Comparison of ENCODE assay signal across 8 mouse cellular contexts in genomic region chr11:97279040-97279404, GRCm38 (mm10). TPM values are rescaled to one million over a fixed set of nuclear protein-coding genes. Genes with fewer than 3 reads are reported as not detected.
DNase-seq lines count a peak whose midpoint lies in the region; ATAC-seq and TF ChIP-seq lines count a peak whose summit lies in the region.

No protein-coding gene starts in this region.

- H3K4me2 ChIP-seq in lung, embryonic 15.5 days = peak overlapping the region; percentile 79
- peak overlapping the region; percentile 70 for H3K4me2 ChIP-seq in embryonic facial prominence, embryonic 15.5 days (replicated peaks)

- peak overlapping the region; percentile 98 for H3K27ac ChIP-seq in lung, embryonic 15.5 days
- peak overlapping the region; percentile 95 for H3K27ac ChIP-seq in embryonic facial prominence, embryonic 15.5 days (replicated peaks)
- H3K27ac ChIP-seq in limb, embryonic 10.5 days = peak overlapping the region; percentile 98; the same call in 1 of the 2 replicates
- peak overlapping the region; percentile 91 for H3K27ac ChIP-seq in olfactory bulb, adult 2 months (ENCODE audit: insufficient read depth, low read depth, low read length)

- no peak for ATAC-seq in lung, embryonic 15.5 days (ENCODE audit: borderline replicate concordance, extremely low read depth, low FRiP score, low TSS enrichment)
- ATAC-seq in embryonic facial prominence, embryonic 15.5 days (ENCODE audit: insufficient number of reproducible peaks, low FRiP score, low TSS enrichment, low read depth) = no peak

- DNase-seq in lung, postnatal 14 days = no peak
- DNase-seq in limb, embryonic 10.5 days (ENCODE audit: low spot score) = no peak
- no peak for DNase-seq in cerebellum, postnatal 10 days
- no peak for DNase-seq in kidney, postnatal 14 days
- no peak for DNase-seq in urinary bladder, postnatal 36 days (ENCODE audit: low spot score in 2 of 2)

- H3K9ac ChIP-seq in lung, embryonic 15.5 days = peak overlapping the region; percentile 100
- peak overlapping the region; percentile 91 for H3K9ac ChIP-seq in embryonic facial prominence, embryonic 15.5 days

- H3K36me3 ChIP-seq in lung, embryonic 15.5 days = no peaks in the 10 kb centered on the region
- no peaks in the 10 kb centered on the region for H3K36me3 ChIP-seq in embryonic facial prominence, embryonic 15.5 days
- 0 out of 2 replicates have a peak, but pooled peaks cover 6% of the 10 kb centered on the region for H3K36me3 ChIP-seq in limb, embryonic 10.5 days

- 14% methylated on average over 11 of the region's 11 CpGs for WGBS in lung, embryonic 15.5 days
- 10% methylated on average over 11 of the region's 11 CpGs for WGBS in embryonic facial prominence, embryonic 15.5 days
- WGBS in limb, embryonic 10.5 days = 38% methylated on average over 11 of the region's 11 CpGs
- 6% methylated on average over 11 of the region's 11 CpGs for WGBS in olfactory bulb, adult 2 months

- peak overlapping the region; percentile 100 for H3K4me3 ChIP-seq in lung, embryonic 15.5 days
- peak overlapping the region; percentile 72 for H3K4me3 ChIP-seq in embryonic facial prominence, embryonic 15.5 days (replicated peaks)
- H3K4me3 ChIP-seq in limb, embryonic 10.5 days = peak overlapping the region; percentile 100
- H3K4me3 ChIP-seq in olfactory bulb, adult 2 months (ENCODE audit: insufficient read depth, low read depth, low read length) = peak overlapping the region; percentile 95

- TF ChIP-seq CTCF in olfactory bulb, adult 2 months (IDR thresholded peaks at IDR 0.05; ENCODE audit: insufficient read depth, low read depth, low read length) = no peak

- H3K4me1 ChIP-seq in lung, embryonic 15.5 days = peaks cover 21% of the 10 kb centered on the region
- H3K4me1 ChIP-seq in embryonic facial prominence, embryonic 15.5 days = peaks cover 17% of the 10 kb centered on the region
- peaks cover 27% of the 10 kb centered on the region for H3K4me1 ChIP-seq in limb, embryonic 10.5 days
- H3K4me1 ChIP-seq in olfactory bulb, adult 2 months (ENCODE audit: control insufficient read depth, insufficient read depth, low read length) = no peaks in the 10 kb centered on the region

- H3K9me3 ChIP-seq in lung, embryonic 15.5 days = no peaks in the 10 kb centered on the region
- H3K9me3 ChIP-seq in embryonic facial prominence, embryonic 15.5 days (replicated peaks) = no peaks in the 10 kb centered on the region
- H3K9me3 ChIP-seq in limb, embryonic 10.5 days (replicated peaks) = no peaks in the 10 kb centered on the region

- H3K27me3 ChIP-seq in lung, embryonic 15.5 days = no peaks in the 10 kb centered on the region
- no peaks in the 10 kb centered on the region for H3K27me3 ChIP-seq in embryonic facial prominence, embryonic 15.5 days
- H3K27me3 ChIP-seq in limb, embryonic 10.5 days (ENCODE audit: low read depth, poor library complexity, severe bottlenecking) = no peaks in the 10 kb centered on the region

- no peak for TF ChIP-seq POLR2A in olfactory bulb, adult 2 months (IDR thresholded peaks at IDR 0.05; ENCODE audit: insufficient read depth, low read depth, low read length)

RNA-seq across cellular contexts. Expression of gene Npepps, which starts 1.4 kb away (rescaled TPM):
- 73.6 and 76.0 TPM in 2 replicates for polyA plus RNA-seq in lung, embryonic 15.5 days (2015; fragmentation: Nextera tagmentation; extraction: Ambion mirVana)
- polyA plus RNA-seq in embryonic facial prominence, embryonic 15.5 days (2015; fragmentation: Nextera tagmentation; extraction: Ambion mirVana) = 93.3 and 102 TPM in 2 replicates
- 61.6 and 70.5 TPM in 2 replicates for polyA plus RNA-seq in limb, embryonic 10.5 days (2016; fragmentation: Nextera tagmentation; extraction: Ambion mirVana)
- polyA plus RNA-seq in olfactory bulb, adult 2 months (2012; ENCODE audit: insufficient read depth, insufficient read length, low replicate concordance, missing spikeins) = 421 TPM in 1 of 2 replicates, not detected in the other

RNA-seq across cellular contexts. Expression of gene Mrpl45, which starts 36.5 kb away (rescaled TPM):
- 44.6 and 47.9 TPM in 2 replicates for polyA plus RNA-seq in lung, embryonic 15.5 days (2015; fragmentation: Nextera tagmentation; extraction: Ambion mirVana)
- 36.8 and 43.6 TPM in 2 replicates for polyA plus RNA-seq in embryonic facial prominence, embryonic 15.5 days (2015; fragmentation: Nextera tagmentation; extraction: Ambion mirVana)
- 64.9 and 66.1 TPM in 2 replicates for polyA plus RNA-seq in limb, embryonic 10.5 days (2016; fragmentation: Nextera tagmentation; extraction: Ambion mirVana)
- polyA plus RNA-seq in olfactory bulb, adult 2 months (2012; ENCODE audit: insufficient read depth, insufficient read length, low replicate concordance, missing spikeins) = not detected in 2 replicates

Comparison
In these comparisons a context has a peak if more than half of its experiments do, and no peak if none do; other contexts are left out.
1. RNA of gene Mrpl45, which starts 36.5 kb away (polyA plus RNA-seq): 64.9 to 66.1 TPM in limb, embryonic 10.5 days, 44.6 to 47.9 TPM in lung, embryonic 15.5 days and 36.8 to 43.6 TPM in embryonic facial prominence, embryonic 15.5 days; not detected in olfactory bulb, adult 2 months; every median in the first group is over 10 times any median in the second.
2. Peak in every context shown above with its lines, with median percentiles within 50 percentile points of each other: H3K27ac ChIP-seq and H3K4me3 ChIP-seq.